Mouse (Mus musculus): ENCODE measurements around the gene Smurf1. TPM values are rescaled to one million over a fixed set of nuclear protein-coding genes. Genes with fewer than 3 reads are reported as not detected.

Smurf1 gene
- polyA plus RNA-seq, 2 experiments from 2014 or later = 4.6 to 4.8 TPM

DNA sequence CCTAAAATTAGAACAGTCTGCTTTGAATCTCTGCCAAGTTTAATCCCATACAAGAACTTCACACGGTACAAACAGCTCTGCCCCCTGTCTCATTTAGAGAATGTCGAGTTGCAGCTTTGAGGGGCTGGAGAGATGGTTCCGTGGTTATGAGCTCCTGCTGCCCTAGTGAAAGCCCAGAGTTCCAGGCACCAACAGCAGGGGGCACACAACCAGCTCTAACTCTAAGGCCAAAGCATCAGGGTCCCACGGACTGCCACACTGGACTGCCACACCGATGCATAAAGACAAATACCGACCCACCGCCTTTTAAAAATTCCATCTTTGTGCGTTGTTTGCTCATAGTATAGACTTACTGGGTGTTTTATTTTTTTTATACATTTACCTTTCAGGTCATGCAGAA is 98.7 kb downstream of the Smurf1 start:
- no peak for ATAC-seq

- no peak for ATAC-seq
Measured at GRCm38 (mm10) chr5:144860913-144861312, 104.7 kb downstream of the Smurf1 start.

GRCm38 (mm10) chr5:144859284-144859683 is 106.4 kb downstream of the Smurf1 start:
- ATAC-seq = no peak

GRCm38 (mm10) chr5:144858527-144858926 is 107.1 kb downstream of the Smurf1 start:
- ATAC-seq = no peak

- no peak for ATAC-seq
Measured at GRCm38 (mm10) chr5:144855936-144856335, 109.7 kb downstream of the Smurf1 start.

- ATAC-seq = no peak
Measured at GRCm38 (mm10) chr5:144853931-144854330, 111.7 kb downstream of the Smurf1 start.

DNA sequence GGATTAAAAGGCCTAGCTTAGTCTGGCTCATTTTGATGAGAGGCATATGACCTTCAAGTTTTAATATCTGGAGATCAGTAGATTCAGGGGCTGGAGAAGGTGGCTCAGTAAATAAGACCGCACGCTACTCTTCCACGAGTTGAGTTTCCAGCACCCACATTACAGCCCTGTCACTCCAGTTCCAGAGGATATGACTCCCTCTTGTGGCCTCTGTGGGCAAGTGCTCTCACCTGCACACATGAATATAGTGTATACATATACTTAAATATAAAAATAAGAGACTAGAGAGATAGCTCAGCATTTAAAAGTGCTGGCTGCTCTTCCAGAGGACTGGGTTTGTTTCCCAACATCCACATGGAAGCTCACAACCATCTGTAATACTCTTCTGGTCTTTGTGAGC is 113.8 kb downstream of the Smurf1 start:
- no peak for ATAC-seq

DNA sequence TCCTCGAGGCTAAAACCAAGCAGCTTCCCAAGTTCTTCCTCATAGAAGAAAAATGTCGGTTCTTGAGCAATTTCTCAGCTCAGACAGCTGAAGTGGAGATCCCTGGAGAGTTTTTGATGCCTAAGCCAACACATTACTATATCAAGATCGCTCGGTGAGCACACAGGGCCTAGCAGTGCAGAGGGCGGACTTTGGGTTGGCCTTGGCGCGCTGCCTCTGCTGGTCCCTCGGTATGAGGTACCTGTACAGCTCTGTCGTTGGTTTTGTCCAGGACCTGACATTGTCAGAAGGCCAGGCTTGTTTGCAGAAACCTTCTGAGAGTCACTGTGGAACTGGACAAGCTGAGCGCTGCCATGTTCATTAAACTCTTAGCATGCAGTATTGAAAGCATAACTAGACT is 115.7 kb downstream of the Smurf1 start:
- no peak for ATAC-seq

GRCm38 (mm10) chr5:144848735-144849134 is 116.9 kb downstream of the Smurf1 start:
- ATAC-seq = no peak

- no peak for ATAC-seq
Measured at GRCm38 (mm10) chr5:144845352-144845751, 120.3 kb downstream of the Smurf1 start.

GRCm38 (mm10) chr5:144836100-144836499 is 129.5 kb downstream of the Smurf1 start:
- no peak for ATAC-seq

GRCm38 (mm10) chr5:144831840-144832469 is 133.7 kb downstream of the Smurf1 start:
- ATAC-seq = no peak

DNA sequence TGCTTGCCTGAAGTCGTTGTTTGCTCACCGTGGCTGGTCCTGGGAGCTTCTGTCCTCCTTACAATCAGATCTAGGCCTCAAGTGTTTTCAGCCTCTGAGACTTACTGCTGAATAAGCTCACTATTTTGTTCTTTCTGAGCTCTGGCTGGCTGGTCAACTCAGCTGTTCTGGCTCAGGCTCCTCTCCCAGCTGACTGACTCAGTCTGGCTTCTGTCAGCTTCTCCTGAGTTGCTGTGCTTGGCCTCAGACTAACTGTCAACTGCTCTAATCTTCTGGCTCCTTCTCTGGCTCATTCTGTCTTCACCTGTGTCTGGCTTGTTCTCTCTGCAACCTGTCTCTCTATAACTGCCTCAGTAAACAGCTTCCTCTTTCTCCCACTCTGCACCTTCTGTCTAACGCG is 136.0 kb downstream of the Smurf1 start:
- ATAC-seq = no peak

GRCm38 (mm10) chr5:144828365-144829102 is 137.1 kb downstream of the Smurf1 start:
- no peak for ATAC-seq

Other genes with a start within 250 kb of the Smurf1 start
- gene Tmem130, start 204.0 kb downstream of the Smurf1 start, polyA plus RNA-seq (2017; shearing (Covaris generic)) = not detected
- 100 to 1,000 TPM in 1 of 2 experiments, 10 to 100 TPM in 1; 65.1 to 109 TPM for gene Trrap, start 198.1 kb downstream of the Smurf1 start, polyA plus RNA-seq (2017; shearing (Covaris generic))
- not detected for gene Gm4871, start 66.9 kb upstream of the Smurf1 start, polyA plus RNA-seq (2017; shearing (Covaris generic))
- gene 1700018F24Rik, start 77.1 kb upstream of the Smurf1 start, polyA plus RNA-seq (2017; shearing (Covaris generic)) = not detected
- 100 to 1,000 TPM in 1 of 2 experiments, 10 to 100 TPM in 1; 95.9 to 105 TPM for gene Arpc1a, start 118.0 kb upstream of the Smurf1 start, polyA plus RNA-seq (2017; shearing (Covaris generic))
- gene Kpna7, start 118.2 kb upstream of the Smurf1 start, polyA plus RNA-seq (2017; shearing (Covaris generic)) = not detected
- gene Arpc1b, start 148.4 kb upstream of the Smurf1 start, polyA plus RNA-seq (2017; shearing (Covaris generic)) = 1,000 to 10,000 TPM in 1 of 2 experiments, 100 to 1,000 TPM in 1; 777 to 1,415 TPM
- gene Pdap1, start 174.4 kb upstream of the Smurf1 start, polyA plus RNA-seq (2017; shearing (Covaris generic)) = 10 to 100 TPM; 31.1 to 50.9 TPM
- gene Bud31, start 174.5 kb upstream of the Smurf1 start, polyA plus RNA-seq (2017; shearing (Covaris generic)) = 100 to 1,000 TPM; 105 to 106 TPM
- gene Ptcd1, start 201.3 kb upstream of the Smurf1 start, polyA plus RNA-seq (2017; shearing (Covaris generic)) = 10 to 100 TPM; 13.6 to 28.7 TPM
- 10 to 100 TPM; 15.6 to 19.6 TPM for gene Cpsf4, start 201.4 kb upstream of the Smurf1 start, polyA plus RNA-seq (2017; shearing (Covaris generic))
- gene Atp5j2, start 226.2 kb upstream of the Smurf1 start, polyA plus RNA-seq (2017; shearing (Covaris generic)) = 100 to 1,000 TPM; 320 to 390 TPM
- gene Zkscan14, start 236.0 kb upstream of the Smurf1 start, polyA plus RNA-seq (2017; shearing (Covaris generic)) = 10 to 100 TPM; 19.0 to 30.4 TPM
- gene Zkscan5, start 238.7 kb upstream of the Smurf1 start, polyA plus RNA-seq (2017; shearing (Covaris generic)) = 10 to 100 TPM in 1 of 2 experiments, 1 to 10 TPM in 1; 7.5 to 13.7 TPM